Mouse (Mus musculus) liver, adult 2 months (tissue): ENCODE measurements around the gene Dcaf8.

Source experiments
- CTCF ChIP-seq: fragments of 200-500 bp; IDR thresholded peaks from 2 replicates; pipeline ENCODE4 v1.5.1; 2011; ENCODE audit warnings: low read depth, low read length, control low read depth
- POLR2A ChIP-seq: fragments of 200-500 bp; IDR thresholded peaks from 2 replicates; pipeline ENCODE4 v1.6.1; 2011; ENCODE audit warnings: low read length, control low read depth; ENCODE audit not compliant: insufficient read depth; ENCODE audit errors: extremely low read depth

GRCm38 (mm10) chr1:172124572-172124971 is 23.3 kb upstream of the Dcaf8 start:
- TF ChIP-seq CTCF = no peak
- no peak for TF ChIP-seq POLR2A
